Mouse (Mus musculus) embryonic fibroblast, embryonic 13.5 days (primary cell): ENCODE measurements around the gene Skint5.

ENCODE experiments used
- CTCF ChIP-seq: IDR thresholded peaks from 2 replicates; pipeline ENCODE4 v1.5.1; 2011; ENCODE audit warnings: mild to moderate bottlenecking, control low read depth, low read length, moderate library complexity, borderline replicate concordance; ENCODE audit not compliant: insufficient read depth
- POLR2A ChIP-seq: IDR thresholded peaks from 2 replicates; pipeline ENCODE4 v1.6.1; 2011; ENCODE audit warnings: low read depth, mild to moderate bottlenecking, control low read depth, low read length, moderate library complexity

- TF ChIP-seq CTCF (no peak), POLR2A (no peak)
Measured at GRCm38 (mm10) chr4:113764182-113764581, 235.1 kb downstream of the Skint5 start.
